Mouse (Mus musculus): ENCODE data around the gene Akr1c21.
"Not testable (repeated sequence)": the region's sequence is repeated elsewhere in the genome, so short reads cannot be mapped to it uniquely, and the experiment has no call there.

Gene Akr1c21

GRCm38 (mm10) chr13:4573871-4574270 is at the start of gene Akr1c21:
Gene Akr1c21, plus strand, starts transcription at chr13:4574075.
- DNase-seq, result no peak

- DNase-seq, result no peak
Observed at GRCm38 (mm10) chr13:4559143-4559542, 14.7 kb upstream of the Akr1c21 start.

GRCm38 (mm10) chr13:4560500-4560899 is 13.4 kb upstream of the Akr1c21 start:
- no peak for DNase-seq

DNA sequence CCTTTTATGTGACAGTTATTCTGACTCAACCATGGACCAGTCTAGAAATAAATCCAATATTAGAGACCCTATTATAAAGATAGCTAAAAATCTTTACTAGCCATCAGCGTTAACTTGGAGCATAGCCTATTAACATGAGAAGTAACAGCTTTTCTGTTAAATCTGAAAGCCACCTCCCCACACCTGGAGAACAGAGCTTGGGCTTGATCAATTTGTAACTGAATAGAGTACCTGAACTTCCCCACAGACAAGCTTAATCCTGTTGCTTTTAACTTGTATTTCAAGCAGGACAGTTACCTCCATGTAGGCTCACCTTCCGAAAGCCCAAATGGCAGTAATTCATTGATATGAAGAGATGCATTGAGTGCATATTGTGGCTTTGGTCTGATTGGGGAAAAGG is 7.9 kb upstream of the Akr1c21 start:
- DNase-seq, result no peak

DNA sequence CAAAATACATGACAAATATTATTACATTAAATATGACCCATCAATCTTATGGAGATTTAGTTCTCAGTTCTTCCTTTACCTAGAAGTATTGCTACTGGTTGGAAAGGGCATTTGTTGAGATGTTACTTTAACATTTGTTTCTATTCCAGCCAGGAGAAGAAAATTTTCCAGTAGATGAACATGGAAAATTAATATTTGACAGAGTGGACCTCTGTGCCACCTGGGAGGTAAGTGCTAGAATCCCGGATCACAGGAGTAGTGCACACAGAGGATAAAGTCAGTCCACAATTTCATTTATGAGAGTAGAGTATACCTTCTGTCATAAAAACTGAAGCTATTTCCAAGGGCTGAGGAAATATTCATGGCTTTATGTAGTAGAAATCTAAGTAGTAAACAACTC is 3.0 kb downstream of the Akr1c21 start:
- DNase-seq, result no peak

GRCm38 (mm10) chr13:4603431-4603830 is 29.6 kb downstream of the Akr1c21 start:
- not testable (repeated sequence) for DNase-seq

- peak in 1 of 2 experiments; percentile 5 for DNase-seq
Observed at GRCm38 (mm10) chr13:4606821-4607220, 32.9 kb downstream of the Akr1c21 start.

DNA sequence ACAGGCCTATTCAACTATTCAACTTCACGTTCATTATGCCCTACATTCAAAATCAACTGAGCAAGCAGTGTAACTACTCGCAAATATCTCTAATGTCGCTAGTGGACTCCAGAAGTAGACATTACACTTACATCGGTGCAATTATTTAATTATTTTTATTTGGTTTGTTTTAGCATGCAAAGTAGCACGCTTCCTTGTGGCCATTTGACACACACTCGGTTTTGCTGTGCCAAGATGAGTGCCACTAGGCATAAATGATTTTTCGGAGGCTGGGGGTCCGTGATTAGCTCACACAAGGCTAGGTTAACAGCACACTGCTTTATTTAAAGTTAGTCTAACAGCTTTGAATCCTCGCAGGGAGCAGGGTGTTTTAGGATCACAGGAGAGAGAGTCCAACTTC is 34.7 kb downstream of the Akr1c21 start:
- DNase-seq, result no peak

DNA sequence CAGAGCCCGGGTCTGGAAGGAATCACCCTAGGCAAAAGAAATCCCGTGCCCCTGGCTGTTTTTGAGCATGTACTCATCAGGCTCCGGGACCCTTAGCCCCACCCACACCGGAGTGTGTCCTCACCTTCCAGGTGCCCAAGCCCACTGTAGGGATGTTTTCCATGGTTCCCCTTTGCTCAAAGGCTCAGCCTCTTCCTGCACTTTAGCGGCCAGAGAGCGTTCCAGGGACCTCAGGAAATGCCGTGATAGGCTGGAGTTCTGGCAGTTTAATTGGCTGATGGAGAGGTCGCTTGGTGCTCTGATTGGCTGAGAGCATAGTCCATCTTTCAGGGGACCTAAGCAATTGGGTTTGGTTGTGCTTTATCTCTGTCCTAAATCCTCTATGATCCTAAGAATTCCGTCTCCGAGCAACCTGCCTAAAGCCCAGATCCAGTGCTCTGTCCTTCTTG is 35.1 kb downstream of the Akr1c21 start, which contains the start of gene Akr1e1:
TSS of gene Akr1e1 (minus strand) at position 214 of the 449 bp plus-strand sequence.
- peak; percentile 84 to 90 for DNase-seq

GRCm38 (mm10) chr13:4610902-4611301 is 37.0 kb downstream of the Akr1c21 start:
- DNase-seq, result no peak

All from kidney, postnatal 4 days (tissue).